Mouse (Mus musculus): ENCODE results near the gene Itga7.
"Not testable (repeated sequence)": the region's sequence is repeated elsewhere in the genome, so short reads cannot be mapped to it uniquely, and the experiment has no call there.

Itga7 gene

DNA sequence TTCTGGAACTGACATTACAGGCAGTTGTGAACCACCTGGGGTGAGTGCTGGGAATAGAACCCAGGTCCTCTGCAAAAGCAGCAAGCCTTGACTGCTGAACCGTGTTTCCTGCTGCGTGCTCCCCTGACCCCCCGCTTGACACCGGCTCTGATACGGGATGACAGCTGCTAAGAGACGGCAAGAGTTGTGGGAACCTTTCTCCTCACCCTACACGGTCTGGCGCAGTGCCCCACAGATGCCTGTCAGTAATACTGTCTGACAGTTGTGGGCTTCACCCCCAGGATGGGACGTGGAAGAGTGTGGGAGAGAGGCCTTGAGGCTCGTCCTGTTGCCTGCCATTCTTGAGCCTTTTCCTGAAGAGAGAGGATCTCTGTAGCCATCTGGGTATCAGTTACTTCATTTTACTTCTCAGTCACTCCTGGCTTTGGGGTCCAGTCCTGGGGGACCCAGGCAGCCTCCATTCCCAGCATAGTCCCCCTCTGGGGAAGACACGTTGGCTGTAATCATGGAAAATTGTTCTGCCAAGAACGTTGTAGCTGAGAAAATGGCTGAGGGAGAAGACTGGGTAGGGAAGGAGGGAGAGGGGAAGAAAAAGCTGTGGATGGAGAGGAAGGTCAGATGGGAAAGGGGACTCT, 4.3 kb downstream of the Itga7 start:
- DNase-seq: no peak

DNA sequence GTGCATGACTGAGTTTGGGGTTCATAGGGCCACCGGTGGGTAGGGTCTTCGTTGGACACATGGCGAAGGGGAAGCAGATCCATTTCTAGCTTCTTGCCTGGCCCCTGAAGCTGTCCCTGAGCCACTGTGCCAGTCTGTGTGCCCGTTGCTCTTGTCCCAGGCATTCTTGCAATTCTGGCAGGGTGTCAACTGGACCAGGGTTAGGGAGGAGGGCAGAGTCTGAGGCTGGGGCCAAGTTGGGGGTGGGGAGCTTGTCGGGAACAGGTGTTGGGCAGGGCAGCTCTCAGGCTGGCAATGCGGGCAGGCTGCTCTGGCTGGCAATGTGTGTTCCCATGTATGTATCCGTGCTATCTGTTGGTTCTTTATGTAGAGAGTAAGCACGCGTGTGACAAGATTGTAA, 4.8 kb downstream of the Itga7 start:
- peak; percentile 87 for DNase-seq

DNA sequence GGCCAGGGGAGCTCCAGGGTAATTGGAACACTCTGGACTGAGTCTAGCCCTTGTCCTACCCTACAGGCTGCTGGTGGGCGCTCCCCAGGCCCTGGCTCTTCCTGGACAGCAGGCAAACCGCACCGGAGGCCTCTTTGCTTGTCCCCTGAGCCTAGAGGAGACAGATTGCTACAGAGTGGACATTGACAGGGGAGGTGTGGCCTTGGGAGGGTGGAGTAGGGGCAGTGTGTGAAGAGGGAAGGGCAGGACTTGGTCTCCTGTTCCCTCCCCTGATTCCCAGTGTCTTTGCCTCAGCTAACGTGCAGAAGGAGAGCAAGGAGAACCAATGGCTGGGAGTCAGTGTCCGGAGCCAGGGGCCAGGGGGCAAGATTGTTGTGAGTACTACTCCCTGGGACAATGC, 5.4 kb downstream of the Itga7 start:
- peak; percentile 24 for DNase-seq

DNA sequence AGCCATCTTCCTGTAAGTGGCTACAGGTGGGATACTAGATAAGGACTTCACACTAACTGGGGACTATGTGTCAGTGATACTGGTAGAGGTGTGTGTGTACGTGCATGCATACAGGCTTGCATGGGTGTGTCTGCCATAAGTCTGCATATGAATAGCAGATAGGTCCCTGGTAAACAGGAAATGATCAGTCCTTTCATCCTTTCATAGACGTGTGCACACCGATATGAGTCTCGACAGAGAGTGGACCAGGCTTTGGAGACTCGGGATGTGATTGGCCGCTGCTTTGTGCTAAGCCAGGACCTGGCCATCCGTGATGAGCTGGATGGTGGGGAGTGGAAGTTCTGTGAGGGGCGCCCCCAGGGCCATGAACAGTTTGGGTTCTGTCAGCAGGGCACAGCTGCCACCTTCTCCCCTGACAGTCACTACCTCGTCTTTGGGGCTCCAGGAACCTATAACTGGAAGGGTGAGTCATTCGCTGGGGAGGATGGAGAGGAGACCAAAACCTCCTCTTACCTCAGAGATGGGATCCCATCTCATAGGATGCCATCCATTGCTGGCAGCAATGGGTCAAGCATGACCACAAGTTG, 7.0 kb downstream of the Itga7 start:
- DNase-seq: no peak

DNA sequence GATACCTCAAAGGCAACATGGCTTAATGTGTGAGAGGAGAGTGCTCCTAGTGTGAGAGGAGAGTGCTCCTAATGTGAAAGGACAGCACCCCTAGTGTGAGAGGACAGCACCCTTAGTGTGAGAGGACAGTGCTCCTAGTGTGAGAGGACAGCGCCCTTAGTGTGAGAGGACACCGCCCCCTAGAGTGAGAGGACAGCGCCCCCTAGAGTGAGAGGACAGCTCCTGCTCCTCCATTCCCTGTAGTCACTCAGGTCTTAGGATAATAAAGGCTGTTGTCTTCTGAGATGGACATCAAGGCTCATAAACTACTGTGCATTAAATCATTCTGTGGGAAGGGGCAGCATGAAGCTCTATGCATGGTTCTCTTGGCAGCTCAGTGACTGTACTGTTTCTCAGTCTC, 12.1 kb downstream of the Itga7 start:
- DNase-seq: peak; percentile 55

DNA sequence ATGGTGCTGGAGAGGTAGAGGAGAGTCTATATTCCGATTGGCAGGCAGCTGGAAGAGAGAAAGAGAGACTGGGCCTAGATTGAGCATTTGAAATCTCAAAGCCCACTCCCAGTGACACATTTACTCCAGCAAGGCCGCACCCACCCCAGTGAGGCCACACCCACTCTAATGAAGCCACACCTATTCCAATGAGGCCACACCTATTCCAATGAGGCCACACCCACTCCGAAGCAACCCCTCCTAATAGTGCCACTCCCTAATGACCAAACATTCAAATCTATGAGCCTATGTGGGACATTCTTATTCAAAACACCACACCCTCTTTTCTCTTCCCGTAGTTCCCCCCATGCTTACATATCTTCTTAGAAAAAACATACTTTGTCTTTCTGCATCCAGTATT, 13.9 kb downstream of the Itga7 start:
- DNase-seq: no peak

DNA sequence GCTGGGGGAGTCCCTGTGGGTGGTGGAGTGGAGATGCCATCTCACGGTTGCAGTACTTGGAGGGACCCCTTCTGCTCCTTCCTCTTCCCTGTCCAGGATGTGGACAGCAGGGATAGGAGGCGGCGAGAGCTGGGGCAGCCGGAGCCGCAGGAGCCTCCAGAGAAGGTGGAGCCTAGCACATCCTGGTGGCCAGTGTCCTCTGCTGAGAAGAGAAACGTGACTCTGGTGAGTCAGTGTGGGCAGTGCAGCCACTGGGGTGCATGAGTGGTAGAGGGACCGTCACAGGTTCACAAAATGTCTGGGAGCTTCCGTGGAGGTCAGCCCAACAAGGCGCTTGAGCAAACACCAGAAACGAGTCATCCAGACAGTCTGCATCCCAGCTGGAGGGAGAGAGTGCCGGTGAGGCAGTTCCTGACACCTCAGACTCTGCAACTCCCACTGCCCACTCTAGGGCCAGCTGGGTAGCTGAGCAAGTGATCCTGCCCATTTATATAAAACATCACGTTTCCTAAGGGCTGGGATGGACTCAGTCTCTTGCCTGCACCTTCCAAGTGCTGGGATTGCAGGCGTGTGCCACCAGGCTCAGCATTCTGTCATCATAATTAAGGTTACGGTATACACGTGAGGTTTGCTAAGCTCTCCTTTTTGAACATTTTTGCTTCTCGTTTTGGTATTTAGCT, 16.7 kb downstream of the Itga7 start:
- no peak for DNase-seq

DNA sequence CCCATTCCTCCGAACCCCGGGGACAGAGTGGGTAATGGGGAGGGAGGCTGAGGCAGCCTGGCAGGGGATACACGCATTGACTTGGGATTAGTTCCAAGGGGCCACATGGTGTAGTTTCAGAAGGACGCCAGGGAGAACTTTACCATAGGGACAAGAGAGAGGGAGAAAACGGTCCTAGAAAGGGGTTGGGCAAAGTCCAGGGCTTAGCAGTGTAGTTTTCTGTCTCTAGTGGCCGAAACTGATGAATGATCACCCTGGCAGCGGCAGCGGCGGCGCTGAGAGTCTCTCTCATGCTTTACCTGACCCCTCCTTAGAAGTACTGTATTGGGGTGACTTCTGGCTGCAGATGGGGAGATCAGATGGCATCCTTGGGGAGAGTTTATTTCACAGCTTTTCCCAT, 24.7 kb downstream of the Itga7 start:
- DNase-seq: no peak

DNA sequence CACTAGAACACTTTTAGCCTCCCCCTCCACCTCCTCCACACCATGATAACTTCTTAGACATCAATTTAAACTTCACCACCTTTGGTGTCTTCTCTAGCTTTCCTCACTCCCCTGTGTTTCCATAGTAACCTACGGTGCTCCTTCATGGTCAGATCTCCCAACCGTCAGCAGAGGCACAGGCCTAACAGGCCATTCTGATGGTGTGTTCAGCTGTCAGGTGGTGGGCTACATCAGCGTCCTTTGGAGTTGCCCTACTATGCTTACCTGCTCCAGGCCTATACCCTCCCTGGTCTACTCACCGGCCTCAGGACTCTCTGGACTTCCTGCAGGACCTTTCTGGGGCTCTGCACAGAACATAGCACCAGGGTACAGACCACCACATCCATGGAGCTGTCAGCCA, 26.5 kb downstream of the Itga7 start:
- DNase-seq: no peak

DNA sequence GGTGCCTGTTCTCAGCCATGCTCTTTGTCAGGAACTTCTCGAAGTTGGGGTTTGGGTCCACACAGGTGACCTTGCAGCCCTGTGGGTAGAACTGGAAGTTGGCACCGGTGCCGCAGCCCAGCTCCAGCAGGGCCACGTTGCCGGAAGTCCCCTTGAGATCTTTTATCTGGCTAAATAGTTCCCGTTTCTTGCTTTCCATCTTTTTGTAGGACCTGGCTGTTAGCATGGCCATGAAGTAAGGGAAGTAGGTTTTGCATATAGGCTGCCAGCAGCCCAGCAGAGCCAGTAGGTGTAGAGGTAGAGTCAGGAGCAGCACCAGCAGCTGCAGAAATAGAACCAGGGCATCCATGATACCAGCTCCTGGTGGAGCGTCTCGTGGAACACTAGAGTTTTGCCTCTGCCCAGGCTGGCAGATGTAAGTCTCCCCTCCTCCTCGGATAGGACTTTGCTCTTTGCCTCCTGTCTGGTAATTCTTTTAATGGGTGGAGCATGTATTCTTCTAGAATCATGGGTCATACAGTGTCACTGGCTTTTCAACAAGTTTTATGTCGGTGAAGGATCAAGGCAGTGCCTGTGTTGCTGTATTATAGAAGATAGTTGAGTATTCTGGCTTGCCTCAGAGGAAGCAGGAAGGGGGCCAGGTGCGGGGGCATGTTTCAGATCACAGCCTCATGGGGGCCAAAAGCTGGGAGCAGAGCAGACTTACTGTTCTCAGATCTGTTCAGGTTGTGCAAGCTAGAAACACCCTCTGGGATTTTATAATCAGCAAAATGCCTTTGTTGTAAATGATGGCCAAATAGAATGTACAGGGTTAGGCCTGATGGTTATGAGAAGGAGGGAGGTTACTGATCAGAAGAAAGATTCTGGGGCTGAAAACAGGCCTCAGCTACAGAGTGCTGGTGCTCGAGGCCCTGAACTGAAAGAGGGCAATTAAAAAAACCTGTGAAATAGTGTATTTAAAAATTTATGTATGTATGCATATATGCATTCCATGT, 27.3 kb downstream of the Itga7 start, which contains the start of gene Mettl7b:
Gene Mettl7b, minus strand, starts transcription at position 399 of the 995 bp plus-strand sequence.
- no peak for DNase-seq

DNA sequence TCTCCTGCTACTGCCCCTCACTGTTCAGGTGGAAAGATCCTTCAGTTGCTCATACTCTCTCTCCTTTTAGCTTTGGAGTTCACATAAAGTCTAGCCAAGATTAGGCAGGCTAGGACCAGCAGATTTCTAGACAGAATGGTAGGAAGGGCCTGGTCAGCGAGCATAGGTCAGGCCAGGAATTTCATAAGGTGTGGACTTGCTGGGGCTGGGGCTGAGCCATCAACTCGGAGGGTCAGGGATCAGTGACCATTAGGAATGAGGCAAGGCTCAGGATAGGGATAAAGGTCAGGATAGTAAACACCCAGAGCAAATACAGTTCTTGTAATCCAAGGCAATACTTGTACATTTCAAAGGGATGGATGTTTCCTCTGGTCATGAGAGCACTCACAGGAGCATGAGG, 31.3 kb downstream of the Itga7 start:
- DNase-seq: no peak

DNA sequence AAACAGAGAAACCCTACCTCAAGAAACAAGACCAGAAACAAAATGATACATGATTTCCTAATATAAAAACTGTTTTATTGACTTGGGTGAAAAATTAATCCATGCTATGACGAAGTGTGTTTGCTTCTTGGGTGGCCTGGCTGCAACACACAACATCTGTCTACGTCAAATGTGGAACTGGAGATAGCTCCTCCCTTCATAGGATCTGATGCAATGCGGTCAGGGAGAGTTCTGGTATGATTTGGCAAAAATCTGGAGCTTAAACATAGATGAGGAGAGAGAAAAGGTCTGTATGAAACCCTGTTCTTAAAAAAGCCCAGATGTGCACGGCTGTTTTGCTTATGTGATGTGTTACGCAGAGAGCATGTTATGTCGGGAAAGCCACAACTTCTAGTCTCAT, 32.3 kb downstream of the Itga7 start:
- no peak for DNase-seq

DNA sequence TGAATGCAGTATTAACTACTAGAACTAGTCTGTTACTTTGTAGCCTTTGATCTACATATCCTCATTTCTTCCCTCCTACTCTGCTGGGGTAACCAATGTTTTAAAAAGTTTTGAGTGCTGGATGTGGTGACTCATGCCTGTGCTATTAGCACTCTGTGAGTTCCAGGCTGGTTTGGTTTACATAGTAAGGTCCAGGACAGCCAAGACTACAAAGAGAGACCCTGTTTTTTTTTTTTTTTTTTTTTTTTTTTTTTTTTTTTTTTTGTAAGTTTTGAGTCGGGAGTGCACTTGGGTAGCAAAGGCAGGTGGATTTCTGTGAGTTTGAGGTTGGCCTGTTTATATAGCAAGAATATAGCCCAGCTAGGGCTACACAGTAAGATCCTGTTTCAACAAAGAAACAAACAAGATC, 34.7 kb downstream of the Itga7 start:
- DNase-seq: peak; percentile 54

DNA sequence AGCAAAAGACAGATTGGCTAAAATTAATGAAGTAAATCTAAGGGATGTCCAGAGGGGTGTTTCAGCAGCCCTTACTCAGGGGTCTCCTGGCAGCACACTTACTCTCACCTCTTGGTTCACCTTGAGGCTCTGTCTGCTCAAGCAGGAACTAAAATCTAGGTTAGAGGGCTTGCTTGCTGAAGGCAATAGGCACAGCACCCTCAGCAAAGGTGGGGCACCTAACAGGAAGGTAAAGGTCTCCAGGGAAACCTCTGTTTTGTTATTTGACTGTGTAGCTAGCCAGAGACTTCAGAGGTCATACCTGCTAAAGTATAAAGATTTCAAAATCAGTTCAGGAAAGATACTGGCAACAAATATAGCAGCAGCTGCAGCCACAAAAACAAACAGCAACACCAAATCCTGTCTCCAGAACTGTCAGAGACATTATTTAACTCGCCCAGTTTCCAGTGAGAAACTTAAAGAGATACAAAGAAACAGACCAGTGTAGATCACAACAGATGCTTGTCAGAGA, 37.2 kb downstream of the Itga7 start:
- DNase-seq: peak; percentile 17

DNA sequence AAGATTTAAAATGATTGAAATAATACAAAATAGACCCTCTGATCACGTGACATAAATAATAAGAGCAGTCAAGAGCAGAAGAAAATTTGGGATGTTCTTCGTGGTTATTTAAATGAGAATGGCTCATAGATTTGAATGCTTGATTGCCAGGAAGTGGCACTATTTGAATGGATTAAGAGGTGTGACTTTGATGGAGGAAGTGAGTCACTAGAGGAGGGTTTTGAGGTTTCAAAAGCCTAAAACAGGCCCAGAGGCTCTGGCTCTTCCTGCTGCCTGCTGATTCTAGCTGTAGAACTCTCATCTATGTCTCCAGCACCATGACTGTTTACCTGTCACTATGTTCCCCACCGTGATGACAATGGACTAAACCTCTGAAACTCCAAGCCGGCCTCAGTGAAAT, 39.2 kb downstream of the Itga7 start:
- DNase-seq: no peak

DNA sequence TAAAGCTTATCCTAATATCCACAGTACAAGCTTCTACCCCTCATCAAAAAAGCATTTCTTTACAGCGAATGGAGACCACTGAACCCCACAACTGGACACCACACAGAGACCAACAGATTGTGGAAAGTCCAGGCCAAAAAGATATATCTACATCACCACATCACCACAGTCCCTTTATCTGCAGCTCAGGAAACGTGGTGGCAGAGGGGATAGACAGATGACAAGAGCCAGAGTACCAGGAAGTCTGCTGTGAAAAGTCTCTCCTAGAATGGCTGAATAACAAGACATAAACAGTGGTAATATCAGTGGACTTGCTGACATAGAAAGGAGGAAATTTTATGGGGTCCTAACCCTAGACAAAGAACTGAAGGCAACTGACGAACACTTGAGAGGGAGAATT, 42.8 kb downstream of the Itga7 start:
- DNase-seq: no peak

DNA sequence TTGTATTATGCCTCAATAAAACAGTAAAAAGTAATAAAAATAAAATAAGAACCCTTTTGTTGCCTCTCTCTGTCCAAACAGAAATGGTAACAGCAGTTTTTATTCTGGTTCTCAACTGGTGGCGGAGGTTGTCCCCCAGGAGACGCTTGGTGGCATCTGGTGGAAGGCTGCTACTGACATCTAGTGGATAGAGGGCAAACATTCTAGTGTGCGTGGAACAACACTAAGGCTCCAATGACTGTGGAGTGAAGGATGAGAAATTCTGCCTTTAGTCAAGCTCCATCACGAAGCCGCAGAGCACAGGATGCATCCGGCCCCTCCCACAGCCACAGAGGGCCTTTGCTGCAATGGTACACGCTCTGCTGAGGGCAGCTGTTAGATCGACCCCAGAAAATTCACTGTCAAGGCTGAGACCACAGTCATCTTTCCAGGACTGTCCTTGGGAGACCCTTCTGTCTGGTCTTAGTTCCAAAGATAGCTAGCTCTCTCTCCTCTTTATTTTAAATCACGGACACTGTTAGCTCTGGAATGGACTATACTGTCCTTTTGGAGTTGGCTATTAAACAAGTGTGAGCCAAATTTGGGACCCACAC, 44.0 kb downstream of the Itga7 start:
- DNase-seq: peak; percentile 58

DNA sequence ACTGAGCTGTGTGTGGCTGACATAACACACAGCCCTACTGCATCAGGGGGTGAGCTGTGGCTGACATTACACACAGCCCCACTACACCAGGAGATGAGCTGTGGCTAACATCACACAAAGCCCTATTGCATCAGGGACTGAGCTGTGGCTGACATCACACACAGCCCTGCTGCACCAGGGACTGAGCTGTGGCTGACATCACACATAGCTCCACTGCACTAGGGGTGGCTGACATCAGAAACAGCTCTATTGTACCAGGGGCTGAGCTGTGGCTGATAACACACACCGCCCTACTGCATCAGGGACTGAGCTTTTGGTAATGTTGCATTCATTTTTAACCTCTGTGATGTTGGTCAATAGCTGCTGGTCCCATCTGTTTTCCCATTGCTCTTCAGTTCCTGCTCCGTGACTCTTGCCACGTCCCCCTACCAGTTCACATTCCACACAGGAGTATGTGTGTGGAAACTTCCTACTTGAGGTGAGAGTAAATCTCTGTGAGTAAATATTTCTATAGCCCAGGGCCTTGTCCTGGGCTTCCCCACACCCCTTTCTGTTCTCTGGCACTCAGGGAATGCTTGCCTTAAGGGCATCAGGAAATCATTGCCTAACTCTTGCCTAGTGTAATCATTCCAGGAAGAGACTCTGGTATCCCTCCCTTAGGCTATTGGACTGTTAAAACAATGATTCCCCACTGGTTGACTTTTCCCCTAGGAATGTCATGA, 47.2 kb downstream of the Itga7 start:
- peak; percentile 62 for DNase-seq

DNA sequence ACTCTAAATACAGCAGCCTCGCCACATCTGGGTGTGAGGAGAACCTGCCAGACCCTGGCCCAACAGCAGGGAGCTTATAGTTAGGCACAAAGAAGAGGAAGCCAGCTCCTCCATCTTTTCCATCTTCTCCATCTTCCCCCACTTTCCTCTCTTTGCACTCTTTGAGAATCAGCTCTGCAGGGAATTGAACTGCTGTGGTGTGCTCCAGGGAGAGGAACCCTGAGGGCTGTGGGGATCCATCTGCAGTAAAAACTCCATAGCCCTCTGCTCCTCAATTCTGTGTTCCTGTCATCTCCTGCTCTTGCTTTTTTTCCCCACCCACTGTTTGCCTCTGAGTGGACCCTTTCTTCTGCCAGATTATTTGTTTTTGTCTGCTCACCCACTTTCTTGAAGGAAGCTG, 55.5 kb downstream of the Itga7 start, which contains the start of gene Olfr9:
Gene Olfr9, plus strand, starts transcription at position 301 of the 400 bp plus-strand sequence.
- DNase-seq: not testable (repeated sequence)

DNA sequence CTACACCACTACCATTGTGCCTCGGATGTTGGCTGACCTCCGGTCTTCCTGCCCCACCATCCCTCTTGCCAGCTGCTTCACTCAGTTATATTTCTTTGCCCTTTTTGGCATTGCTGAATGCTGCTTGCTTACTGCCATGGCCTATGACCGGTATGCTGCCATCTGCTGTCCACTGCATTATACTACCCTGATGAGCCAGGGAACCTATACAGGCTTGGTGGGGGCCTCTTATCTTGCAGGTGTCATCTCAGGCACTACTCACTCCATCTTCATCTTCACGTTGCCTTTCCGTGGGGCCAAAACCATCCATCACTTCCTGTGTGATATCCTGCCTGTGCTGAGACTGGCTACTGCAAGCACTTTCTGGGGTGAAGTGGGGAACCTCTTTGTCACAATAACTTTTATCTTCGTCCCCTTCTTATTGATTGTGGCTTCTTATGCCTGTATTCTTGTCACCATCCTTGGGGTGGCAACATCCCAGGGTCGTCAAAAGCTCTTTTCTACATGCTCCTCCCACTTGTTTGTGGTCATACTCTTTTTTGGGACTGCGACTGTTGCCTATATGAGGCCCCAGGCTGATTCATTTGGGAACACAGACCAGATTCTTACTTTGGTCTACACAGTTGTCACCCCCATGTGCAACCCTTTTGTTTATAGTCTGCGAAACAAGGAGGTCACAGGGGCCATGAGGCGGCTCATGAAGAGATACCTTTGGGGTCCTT, 56.7 kb downstream of the Itga7 start:
- DNase-seq: not testable (repeated sequence)

DNA sequence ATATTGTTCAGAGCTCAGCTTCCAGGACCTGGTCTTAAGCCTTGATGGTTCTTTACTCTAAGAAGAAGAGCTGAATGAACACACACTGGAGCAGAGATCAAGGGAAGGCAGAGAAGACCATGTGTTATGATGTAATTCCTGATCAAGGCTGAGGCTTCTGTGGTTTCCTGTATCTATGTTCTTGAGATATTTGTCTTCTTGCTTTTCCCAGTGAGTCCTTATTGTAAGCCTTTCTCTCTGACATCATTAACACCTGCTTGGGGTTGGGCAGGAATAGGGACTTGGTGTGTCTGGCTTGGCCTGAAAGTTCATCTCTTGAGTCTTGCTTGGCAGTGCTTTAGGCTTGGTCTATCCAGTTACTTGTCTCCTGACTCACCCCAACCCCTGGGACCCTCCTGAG, 57.4 kb downstream of the Itga7 start:
- DNase-seq: no peak

Measured in lung, postnatal 36 days (tissue).